Mouse (Mus musculus) spleen, postnatal 10 days (tissue): Measurements from ENCODE around the gene Zfp11.
"Not testable (repeated sequence)": the region's sequence is repeated elsewhere in the genome, so short reads cannot be mapped to it uniquely, and the experiment has no call there.

ENCODE experiments used
- DNase-seq, 2 experiments: peaks; one replicate each; pipeline ENCODE4 v3.0.0; 2021 to 2022; ENCODE audit warnings: low spot score in 2 of 2

Zfp11 gene

DNA sequence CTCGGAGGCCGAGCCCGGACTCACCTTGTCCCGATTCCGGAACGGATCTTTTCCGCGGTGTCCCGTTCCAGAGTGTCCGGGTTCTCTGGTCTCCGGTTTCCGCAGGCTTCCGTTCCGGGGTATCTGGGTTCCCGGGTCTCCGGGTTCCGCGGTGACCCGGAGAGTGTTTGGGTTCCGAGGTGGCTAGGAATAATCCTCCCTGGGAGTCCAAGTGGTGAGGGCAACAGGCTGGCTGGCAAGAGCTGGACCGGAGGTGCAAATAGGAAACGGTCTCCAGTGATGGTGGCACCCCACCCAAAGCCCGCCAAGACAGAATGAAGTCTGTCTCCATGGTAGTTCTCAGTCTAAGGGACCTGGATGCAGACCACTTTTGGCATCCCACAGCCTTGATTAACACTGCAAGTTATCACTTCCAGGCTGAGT is at the start of gene Zfp11:
TSS of gene Zfp11 (minus strand) at position 64 of the 423 bp plus-strand sequence.
- DNase-seq, result peak; percentile 64 to 76

DNA sequence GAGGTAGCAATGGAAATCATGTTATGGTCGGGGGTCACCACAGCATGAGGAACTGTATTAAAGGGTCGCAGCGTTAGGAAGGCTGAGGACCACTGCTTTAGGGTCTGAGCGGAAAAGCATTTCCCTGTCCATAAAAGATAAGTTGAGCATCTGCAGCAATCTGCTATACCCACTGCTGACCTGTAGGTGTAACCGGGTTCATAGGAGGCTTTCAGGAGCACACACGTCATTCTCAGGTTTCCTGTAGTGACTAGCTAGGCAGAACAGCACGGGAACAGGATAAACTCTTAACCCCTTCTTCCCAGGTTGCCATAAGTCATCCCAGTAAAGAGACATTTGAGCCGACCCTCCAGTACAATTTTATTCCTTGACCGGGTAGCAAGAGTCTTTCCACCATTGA is 47.1 kb upstream of the Zfp11 start:
- no peak for DNase-seq

DNA sequence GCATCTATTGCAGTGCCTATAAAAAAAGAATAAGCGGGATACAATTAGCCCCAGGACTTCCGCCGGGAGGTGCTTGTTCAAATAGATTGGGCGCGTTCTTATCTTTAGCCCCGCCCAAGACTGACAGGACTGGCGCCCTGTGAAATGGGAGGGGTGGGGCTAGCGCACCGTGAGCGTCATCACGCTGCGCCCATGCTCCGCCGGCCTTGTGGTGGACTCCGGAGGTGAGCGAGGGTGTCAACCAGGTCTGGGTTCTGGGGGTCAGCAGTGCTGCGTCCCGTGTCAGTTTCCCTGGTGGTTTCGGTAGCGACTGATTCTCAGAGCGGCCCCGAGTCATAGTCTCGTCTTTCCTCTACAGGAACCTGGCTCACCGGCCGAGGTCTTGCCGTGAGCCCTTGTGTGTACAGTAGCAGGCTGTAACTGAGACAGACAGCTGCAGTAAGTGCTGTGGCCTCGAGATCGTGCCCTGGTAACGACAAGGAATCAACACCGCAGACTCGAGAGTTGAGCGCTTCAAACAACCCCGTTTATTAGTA is 45.5 kb upstream of the Zfp11 start, which contains the start of gene Mrps17:
TSS of gene Mrps17 (plus strand) at position 172 of the 536 bp plus-strand sequence.
- DNase-seq, result peak; percentile 86 to 94

DNA sequence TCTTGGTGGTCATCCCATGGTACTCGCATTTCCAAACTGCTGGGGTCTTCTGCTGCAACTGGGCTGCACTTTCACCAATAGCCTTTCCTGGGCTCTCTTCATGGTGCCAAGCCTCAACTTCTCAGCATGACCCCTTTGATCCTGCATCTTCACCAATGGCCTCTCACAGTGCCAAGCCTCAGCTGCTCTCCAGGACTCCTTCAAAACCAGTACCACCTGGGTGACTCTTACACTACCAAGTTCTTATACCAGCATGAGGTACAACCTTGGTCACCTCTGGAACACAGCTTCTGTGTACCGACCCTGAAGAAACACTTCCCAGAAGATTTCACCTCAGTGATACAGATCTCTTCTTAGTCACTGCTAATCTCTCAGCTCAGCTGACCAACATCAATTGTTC is 38.5 kb upstream of the Zfp11 start, which contains the start of gene Sept14:
TSS of gene Sept14 (minus strand) at position 101 of the 400 bp plus-strand sequence.
- no peak for DNase-seq

DNA sequence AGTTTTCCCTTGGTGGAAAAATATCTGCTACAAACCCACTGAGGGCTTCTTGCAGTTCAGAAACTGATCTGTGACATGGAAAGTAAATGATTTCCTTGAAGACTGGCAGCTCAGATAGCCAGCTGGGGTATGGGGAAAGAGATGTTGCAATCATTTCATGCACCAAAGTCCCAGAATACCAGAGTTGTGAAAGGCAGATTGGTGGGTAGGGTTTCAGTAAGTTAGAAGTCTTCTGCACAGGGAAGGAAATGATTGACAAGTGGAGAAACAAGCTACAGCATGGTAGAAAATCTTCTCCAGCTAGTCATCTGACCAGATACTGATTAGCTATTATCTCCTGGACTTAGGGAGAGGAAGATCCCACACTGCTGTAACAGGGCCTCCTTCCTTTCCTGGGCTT is 33.5 kb upstream of the Zfp11 start:
- no peak for DNase-seq

DNA sequence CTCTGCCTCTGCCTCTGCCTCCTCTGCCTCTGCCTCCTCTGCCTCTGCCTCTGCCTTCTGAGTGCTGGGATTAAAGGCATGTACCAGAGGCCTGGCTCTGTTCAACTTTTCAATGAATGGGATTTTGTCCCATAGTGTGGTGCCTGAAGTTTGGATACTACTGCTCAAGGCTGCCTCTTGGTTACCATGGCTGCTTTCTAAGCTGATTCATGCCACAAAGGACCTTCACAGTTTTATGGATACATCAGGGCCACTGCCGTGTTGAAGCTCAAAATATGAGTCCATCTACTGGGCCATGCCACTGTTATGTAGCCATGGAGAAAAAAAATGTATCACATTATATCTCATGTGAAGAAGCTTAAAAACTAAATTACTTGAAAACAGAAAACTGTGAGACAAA is 31.8 kb upstream of the Zfp11 start:
- DNase-seq, result no peak

DNA sequence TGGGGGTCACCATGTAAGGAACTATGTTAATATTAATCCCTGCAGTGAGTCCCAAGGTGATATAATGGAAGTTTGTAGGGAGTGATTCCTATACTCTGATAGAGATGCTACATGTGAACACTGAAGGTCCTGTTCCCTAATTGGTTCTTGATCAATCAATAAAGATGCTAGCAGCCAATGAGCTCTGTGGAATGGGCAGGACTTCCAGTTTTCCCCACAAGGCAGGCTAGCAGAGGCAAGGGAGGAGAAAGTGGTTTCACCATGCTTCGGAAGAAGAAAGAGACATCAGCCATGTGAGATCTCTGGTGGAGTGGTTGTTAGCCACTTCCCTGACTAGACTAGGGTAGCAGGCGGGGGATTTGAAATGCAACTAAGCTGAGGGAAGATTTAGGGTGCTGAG is 30.6 kb upstream of the Zfp11 start:
- DNase-seq, result no peak

DNA sequence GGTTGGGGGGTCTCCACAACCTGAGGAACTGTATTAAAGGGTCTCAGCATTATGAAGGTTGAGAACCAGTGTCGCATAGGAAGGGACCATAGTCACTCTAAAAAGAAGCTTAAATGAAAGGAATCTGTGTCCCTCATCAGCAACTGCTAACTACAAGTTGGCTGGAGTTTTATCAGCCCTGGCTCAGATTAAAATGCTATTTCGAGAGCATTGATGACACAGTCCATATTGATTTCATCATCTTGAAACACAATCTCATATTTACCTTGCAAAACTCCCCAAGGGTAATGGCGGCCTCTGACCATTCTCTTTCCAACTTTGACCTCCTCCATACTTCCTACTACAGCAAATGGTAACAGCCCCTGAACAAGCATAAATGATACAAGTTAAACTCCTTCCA is 20.6 kb upstream of the Zfp11 start:
- DNase-seq, result no peak

DNA sequence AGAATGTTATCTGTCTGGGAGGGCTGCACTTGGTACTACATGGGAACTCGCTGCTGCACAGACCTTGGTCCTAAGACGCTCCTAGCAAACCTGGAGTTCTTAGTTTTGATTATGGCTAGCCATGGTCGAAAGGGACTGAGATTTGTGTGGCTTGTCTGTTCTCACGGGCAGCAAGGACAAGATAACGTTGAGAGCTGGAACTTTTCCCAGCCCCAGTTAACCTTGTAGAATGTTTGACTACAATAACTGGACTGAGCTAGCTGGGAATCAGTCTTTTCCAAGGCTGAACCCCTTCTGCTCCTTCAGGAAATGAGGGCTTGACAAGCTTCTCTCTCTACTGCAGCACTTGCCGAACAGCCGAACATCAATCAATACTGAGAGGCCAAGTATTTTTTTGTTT is 17.7 kb upstream of the Zfp11 start:
- DNase-seq, result no peak

DNA sequence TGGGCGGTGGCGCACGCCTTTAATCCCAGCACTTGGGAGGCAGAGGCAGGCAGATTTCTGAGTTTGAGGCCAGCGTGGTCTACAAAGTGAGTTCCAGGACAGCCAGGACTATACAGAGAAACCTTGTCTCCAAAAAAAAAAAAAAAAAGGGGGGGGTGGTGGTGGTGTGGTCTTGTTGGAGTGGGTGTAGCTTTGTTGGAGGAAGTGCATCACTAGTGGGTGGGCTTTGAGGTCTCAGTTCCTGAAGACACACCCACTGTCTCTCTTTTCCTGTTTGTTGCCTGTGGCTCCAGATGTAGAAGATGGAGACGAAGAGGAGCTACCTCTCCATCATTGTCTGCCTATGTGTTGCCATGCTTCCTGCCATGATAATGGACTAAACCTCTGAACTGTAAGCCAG is 15.2 kb upstream of the Zfp11 start:
- DNase-seq, result not testable (repeated sequence)

DNA sequence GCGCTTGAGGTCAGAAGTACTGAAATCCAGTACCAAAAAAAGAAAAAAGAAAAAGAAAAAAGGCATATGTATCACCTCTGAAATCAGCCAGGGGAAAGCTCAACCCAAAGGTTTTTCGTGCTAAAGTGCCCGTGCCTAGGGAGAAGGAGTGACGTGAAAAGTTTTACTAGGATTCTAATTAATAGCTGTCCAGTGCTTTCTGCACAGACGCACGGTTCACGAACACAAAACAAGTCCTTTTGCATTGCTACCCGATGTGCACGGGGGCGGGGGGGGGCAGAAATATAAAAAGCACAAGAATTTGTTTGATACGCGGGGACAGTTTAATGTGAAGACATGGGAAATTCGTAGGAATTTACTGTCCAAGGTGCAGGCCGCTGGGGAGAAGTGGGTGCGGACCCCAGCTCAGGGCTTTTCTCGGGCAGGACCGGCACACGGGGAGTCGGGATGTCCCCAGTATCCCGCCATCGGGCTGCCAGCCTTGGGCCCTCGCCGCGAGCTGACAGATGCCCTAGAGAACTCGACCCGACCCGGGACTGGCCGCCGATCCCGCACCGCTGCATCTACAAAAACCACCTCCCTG is 355 bp downstream of the Zfp11 start:
- DNase-seq, result no peak

DNA sequence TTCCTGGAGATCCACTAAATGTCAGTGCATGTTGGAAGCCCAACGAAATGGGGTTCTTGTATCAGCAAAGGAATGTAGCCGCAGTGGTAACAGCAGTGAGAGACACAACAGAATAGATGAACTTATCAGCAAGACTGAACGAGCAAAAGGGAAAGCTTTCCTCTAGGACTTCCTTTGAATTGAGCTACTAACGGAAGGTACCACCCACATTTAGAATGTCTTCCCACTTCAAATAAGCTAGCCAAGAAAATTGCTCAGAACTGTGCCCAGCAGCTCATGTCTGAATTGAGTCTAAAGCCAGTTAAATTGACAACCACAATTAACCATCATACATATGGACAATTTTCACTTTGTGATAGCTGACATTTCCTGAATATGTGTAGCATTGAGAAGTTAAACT is 2.0 kb downstream of the Zfp11 start:
- DNase-seq, result no peak

DNA sequence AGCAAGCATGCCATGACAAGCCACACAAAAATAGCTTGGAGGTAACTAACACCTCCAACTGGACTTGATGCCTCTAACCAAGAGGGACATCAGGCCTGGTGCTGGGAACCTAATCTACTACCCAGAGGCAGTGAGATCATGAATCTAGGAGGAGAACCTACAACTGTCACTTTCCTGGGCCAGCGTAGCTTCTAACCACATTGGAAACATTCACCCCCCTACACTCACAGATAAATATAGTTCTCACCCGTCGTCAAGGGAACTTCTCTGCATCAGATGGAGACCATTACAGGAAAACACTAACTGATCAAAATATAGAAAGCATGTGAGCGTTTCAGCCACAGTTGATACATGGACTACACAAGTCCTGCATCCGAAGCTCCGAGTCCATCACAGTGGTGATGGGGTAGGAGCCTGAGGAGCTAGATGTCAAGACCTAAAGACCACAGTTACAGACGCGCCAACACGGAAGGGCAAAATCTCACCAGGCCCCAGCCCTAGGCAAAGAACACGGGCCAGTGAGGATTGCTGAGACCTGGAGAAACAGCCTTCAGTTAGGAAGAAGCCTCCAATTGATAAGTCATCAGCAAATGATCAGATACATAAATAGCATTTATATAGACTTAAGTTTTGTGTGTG is 3.5 kb downstream of the Zfp11 start:
- DNase-seq, result no peak

DNA sequence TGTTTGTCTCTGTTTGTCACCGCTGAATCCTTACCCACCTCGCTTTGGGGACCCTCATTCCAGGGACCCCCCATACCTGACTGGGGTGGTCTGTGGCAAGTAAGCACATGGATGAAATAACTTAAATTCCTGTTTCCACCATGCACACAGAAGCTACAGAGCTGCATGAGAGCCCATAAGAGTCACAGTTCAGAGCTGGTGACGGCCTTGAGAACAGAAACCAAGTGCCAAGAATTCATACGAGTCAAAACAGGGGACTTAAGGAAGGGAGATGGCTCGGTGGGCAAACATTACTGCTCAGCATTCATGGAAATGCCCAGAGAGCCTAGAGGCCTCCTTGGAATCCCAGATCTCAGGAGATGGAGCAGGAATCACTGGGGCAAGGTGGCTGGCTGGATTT is 5.8 kb downstream of the Zfp11 start:
- DNase-seq, result no peak

DNA sequence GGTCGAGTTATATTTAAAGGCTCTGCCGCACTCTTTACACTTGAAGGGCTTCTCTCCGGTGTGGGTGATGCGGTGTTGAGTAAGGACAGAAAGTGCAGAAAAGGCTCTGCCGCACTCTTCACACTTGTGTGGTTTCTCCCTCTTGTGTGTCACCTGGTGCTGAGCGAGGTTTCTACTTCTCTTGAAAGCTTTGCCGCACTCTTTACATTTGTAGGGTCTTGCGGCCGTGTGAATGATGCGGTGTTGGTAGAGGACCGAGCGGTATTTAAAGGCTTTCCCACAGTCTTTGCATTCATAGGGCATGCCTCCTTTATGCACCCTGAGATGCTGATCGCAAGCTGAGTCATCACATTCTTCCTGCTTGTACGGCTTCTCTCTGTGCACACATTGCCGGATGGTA is 12.0 kb downstream of the Zfp11 start:
- no peak for DNase-seq

DNA sequence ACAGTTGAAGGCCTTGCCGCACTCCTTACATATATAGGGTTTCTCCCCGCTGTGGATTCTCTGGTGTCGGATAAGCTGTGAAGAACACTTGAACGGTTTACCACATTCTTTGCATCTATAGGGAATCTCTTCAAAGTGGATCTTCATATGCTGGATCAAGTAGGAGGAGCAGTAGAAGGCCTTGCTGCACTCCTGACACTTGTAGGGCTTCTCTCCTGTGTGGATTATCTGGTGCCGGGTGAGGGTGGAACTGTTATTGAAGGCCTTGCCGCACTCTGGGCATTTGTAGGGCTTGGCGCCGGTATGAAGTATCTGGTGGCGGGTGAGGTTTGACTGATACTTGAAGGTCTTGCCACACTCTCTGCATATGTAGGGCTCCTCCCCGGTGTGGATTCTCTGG is 12.9 kb downstream of the Zfp11 start:
- DNase-seq, result no peak

DNA sequence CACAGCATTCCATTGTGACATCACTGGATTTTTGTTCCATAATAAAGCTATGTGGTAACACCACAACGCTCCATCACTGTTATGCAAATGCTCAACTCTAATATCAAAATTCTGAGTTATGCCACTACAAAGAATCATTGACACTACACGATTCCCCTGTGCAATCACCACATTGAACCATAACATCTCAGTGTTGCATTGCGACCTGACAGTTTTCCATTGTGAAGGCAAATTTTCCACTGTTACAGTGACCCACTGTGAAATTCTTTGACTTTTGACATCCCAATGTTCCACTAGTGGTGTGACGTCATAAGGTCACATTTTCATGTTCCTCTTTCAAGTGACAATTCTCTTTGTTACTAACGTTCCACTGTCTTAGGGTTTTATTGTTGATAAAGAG is 19.0 kb downstream of the Zfp11 start:
- no peak for DNase-seq

DNA sequence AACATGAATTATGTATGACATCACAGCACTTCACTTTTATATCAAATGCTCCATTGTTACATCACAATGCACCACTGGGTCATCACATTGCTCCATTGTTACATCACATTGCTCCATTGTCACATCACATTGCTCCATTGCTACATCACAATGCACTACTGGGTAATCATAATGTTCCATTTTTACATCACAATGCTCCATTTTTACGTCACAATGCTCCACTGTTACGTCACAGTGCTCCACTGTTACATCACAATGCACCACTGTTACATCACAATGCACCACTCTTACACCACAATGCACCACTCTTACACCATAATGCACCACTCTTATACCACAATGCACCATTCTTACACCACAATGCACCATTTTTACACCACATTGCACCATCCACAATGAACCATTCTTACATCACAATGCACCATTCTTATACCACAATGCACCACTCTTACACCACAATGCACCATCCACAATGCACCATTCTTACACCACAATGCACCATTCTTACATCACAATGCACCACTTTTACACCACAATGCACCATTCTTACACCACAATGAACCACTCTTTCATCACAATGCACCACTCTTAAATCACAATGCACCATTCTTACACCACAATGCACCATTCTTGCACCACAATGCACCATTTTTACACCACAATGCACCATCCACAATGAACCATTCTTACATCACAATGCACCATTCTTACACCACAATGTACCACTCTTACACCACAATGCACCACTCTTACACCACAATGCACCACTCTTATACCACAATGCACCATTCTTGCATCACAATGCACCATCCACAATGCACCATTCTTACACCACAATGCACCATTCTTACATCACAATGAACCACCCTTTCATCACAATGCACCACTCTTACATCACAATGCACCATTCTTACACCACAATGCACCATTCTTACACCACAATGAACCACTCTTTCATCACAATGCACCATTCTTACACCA is 37.3 kb downstream of the Zfp11 start:
- not testable (repeated sequence) for DNase-seq

DNA sequence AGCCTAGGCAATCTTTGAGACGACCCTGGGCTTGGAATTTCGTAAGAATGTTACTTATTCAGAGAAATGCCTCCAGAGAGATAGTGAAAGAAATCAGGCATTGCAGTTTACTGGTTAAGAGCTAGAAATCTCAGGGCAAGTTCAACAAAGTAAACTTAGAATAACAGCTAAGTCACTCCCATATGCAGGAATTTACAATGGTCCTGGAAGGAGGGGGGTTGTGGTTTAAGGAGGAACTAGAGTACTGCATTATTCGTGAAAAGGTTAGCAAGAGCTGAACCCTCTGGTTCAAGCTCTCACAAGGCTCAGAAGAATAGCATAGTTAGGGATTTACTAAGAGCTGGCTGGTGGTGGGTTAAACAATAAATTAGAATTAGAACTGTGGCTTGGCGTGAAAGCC is 43.3 kb downstream of the Zfp11 start:
- not testable (repeated sequence) for DNase-seq

DNA sequence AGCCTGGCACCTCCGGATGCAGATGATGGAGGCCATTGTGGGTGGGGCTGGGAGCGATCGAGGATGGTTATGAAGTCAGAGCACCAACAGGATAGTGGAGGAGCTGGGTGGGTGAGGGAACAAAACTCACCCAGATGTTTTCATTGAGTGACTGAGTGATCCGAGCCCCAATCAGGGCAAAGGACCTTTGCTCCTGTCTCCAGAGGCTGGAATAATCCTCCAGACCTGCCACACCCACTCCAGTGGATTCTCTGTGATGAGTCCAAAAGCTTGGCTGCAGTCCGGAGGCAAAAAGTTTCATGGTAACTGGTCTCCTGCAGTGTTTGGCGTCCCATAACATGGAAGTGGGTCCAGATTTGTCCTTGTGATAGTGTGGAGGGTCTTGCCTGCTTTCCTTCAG is 43.8 kb downstream of the Zfp11 start:
- no peak for DNase-seq

DNA sequence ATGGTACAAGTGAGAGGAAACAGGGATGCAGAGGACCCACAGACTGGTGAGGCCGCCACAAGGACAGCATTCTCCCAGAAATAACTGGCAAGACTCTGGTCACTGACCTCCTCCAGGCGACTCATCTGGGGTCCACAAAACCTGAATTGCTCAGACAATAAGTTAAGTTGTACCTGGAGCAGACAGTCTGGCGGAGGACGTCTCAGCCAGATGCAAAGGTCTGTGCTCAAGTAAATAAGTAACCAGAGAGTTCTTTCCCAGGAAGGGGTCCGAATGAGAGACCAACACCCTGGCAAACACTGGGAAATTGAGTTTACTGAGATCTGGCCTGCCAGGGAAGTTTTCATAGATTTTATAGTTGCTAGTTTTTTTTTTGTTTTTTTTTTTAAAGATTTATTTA is 48.5 kb downstream of the Zfp11 start:
- DNase-seq, result no peak

DNA sequence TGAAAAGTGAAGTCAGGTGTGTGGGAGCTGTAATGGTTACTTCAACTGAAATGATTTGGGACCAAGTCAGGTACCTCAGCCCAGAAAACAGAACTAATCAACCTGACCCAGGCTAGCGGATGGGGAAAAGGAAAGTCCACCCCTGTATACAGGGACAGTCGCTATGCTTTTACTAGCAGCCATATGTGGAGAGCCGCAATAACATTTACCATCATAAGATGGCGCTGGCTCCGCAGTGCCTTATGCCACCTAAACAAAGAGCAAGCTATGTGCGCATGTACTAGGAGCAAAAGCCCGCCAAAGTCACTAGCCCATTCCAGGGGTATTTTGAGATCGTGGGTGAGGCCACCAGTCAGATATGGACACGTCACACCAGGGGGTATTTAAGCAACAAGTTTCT is 49.3 kb downstream of the Zfp11 start:
- not testable (repeated sequence) for DNase-seq
